Mouse (Mus musculus) stomach, postnatal 0 days (tissue): ENCODE measurements around the gene Prdm16.

Experiments
- CTCF ChIP-seq: IDR thresholded peaks from 2 replicates; pipeline ENCODE4 v1.5.1; 2016; ENCODE audit warnings: antibody characterized with exemption, low read depth, mild to moderate bottlenecking, moderate library complexity
- EP300 ChIP-seq: optimal IDR thresholded peaks from 2 replicates; pipeline ENCODE3; 2016; ENCODE audit warnings: antibody characterized with exemption

DNA sequence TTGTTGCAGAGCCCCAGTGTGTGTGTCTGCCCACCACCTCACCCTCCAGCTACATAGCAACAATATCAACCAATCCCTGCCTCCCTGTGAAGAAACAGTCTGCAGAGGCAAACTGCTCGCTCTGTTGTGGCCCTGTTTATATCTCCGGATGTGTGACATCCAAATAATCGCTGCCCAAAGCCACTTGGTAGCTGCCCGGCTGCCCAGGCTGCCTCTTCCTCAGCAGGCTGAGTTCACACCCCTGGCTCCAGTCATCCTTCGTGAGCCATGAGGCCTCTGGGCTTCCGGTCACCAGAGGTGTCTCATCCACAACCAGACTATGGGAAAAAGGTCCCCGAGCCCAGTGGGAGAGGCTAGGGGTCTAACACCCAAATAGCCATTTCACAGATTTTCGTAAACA, 164.1 kb downstream of the Prdm16 start:
- no peak for TF ChIP-seq EP300
- TF ChIP-seq CTCF, result no peak
